Mouse (Mus musculus): ENCODE data around the gene Aldh1l1. TPM values are rescaled to one million over a fixed set of nuclear protein-coding genes. Genes with fewer than 3 reads are reported as not detected.

Aldh1l1 gene
- total and polyA plus RNA-seq, 3 experiments = 0.04 to 0.14 TPM; not detected in 1

- Histone ChIP-seq H3K79me2 (ENCODE audit: control insufficient read depth, insufficient read depth, low read length, poor library complexity) (no peaks in the 10 kb centered on the region), H3K27ac (ENCODE audit: control insufficient read depth, low read depth, low read length) (no peak overlapping the region), H3K4me1 (ENCODE audit: control insufficient read depth in 1 of 2, insufficient read depth in 2 of 2, low read length in 2 of 2) (no peaks in the 10 kb centered on the region), H3K27me3 (ENCODE audit: control insufficient read depth in 1 of 2, insufficient read depth in 2 of 2, low read length in 2 of 2) (no peaks in the 10 kb centered on the region; a peak in 1 of 4 replicates), H3K36me3 (ENCODE audit: control insufficient read depth in 1 of 2, insufficient read depth in 2 of 2, low read length in 2 of 2) (no peaks in the 10 kb centered on the region), H3K9ac (ENCODE audit: control insufficient read depth, low read depth, low read length, poor library complexity, severe bottlenecking) (no peak overlapping the region), H3K4me3 (ENCODE audit: control insufficient read depth in 1 of 2, insufficient read depth in 1 of 2, low read depth in 2 of 2, low read length in 2 of 2) (no peak overlapping the region), H3K9me3 (replicated peaks; ENCODE audit: insufficient read depth, low read length) (no peaks in the 10 kb centered on the region)
- TF ChIP-seq MXI1 (IDR thresholded peaks at IDR 0.05; ENCODE audit: low read depth, low read length) = no peak
- DNase-seq (ENCODE audit: low read depth, low spot score) = no peak
Measured at GRCm38 (mm10) chr6:90470947-90471541, 15.2 kb upstream of the Aldh1l1 start.

GRCm38 (mm10) chr6:90472079-90472478, 14.1 kb upstream of the Aldh1l1 start:
- H3K36me3 ChIP-seq (ENCODE audit: control insufficient read depth in 1 of 2, insufficient read depth in 2 of 2, low read length in 2 of 2) = no peaks in the 10 kb centered on the region
- H3K79me2 ChIP-seq (ENCODE audit: control insufficient read depth, insufficient read depth, low read length, poor library complexity) = no peaks in the 10 kb centered on the region
- no peak overlapping the region for H3K27ac ChIP-seq (ENCODE audit: control insufficient read depth, low read depth, low read length)
- no peaks in the 10 kb centered on the region for H3K4me1 ChIP-seq (ENCODE audit: control insufficient read depth in 1 of 2, insufficient read depth in 2 of 2, low read length in 2 of 2)
- TF ChIP-seq NELFE (IDR thresholded peaks at IDR 0.05; ENCODE audit: low read depth, low read length) (no peak), E2F4 (IDR thresholded peaks at IDR 0.05; ENCODE audit: borderline replicate concordance, low read depth, low read length) (no peak), MAX (IDR thresholded peaks at IDR 0.05; ENCODE audit: low read length) (no peak), ZKSCAN1 (IDR thresholded peaks at IDR 0.05; ENCODE audit: low read depth, low read length) (no peak), JUND (IDR thresholded peaks at IDR 0.05; ENCODE audit: low read depth, low read length) (no peak), SMC3 (IDR thresholded peaks at IDR 0.05; ENCODE audit: low read depth, low read length) (no peak), EP300 (IDR thresholded peaks at IDR 0.05; ENCODE audit: low read depth in 1 of 2, low read length in 2 of 2) (no peak)
- no peak overlapping the region for H3K9ac ChIP-seq (ENCODE audit: control insufficient read depth, low read depth, low read length, poor library complexity, severe bottlenecking)
- H3K9me3 ChIP-seq (replicated peaks; ENCODE audit: insufficient read depth, low read length) = no peaks in the 10 kb centered on the region
- no peak for DNase-seq (ENCODE audit: low read depth, low spot score)
- no peaks in the 10 kb centered on the region; a peak in 1 of 4 replicates for H3K27me3 ChIP-seq (ENCODE audit: control insufficient read depth in 1 of 2, insufficient read depth in 2 of 2, low read length in 2 of 2)
- no peak overlapping the region for H3K4me3 ChIP-seq (ENCODE audit: control insufficient read depth in 1 of 2, insufficient read depth in 1 of 2, low read depth in 2 of 2, low read length in 2 of 2)

GRCm38 (mm10) chr6:90472697-90473096, 13.5 kb upstream of the Aldh1l1 start:
- Histone ChIP-seq H3K9me3 (replicated peaks; ENCODE audit: insufficient read depth, low read length) (no peaks in the 10 kb centered on the region), H3K9ac (ENCODE audit: control insufficient read depth, low read depth, low read length, poor library complexity, severe bottlenecking) (no peak overlapping the region), H3K27ac (ENCODE audit: control insufficient read depth, low read depth, low read length) (no peak overlapping the region), H3K4me1 (ENCODE audit: control insufficient read depth in 1 of 2, insufficient read depth in 2 of 2, low read length in 2 of 2) (no peaks in the 10 kb centered on the region), H3K36me3 (ENCODE audit: control insufficient read depth in 1 of 2, insufficient read depth in 2 of 2, low read length in 2 of 2) (no peaks in the 10 kb centered on the region), H3K79me2 (ENCODE audit: control insufficient read depth, insufficient read depth, low read length, poor library complexity) (no peaks in the 10 kb centered on the region), H3K4me3 (ENCODE audit: control insufficient read depth in 1 of 2, insufficient read depth in 1 of 2, low read depth in 2 of 2, low read length in 2 of 2) (no peak overlapping the region), H3K27me3 (ENCODE audit: control insufficient read depth in 1 of 2, insufficient read depth in 2 of 2, low read length in 2 of 2) (no peaks in the 10 kb centered on the region; a peak in 2 of 4 replicates)
- no peak for DNase-seq (ENCODE audit: low read depth, low spot score)
- TF ChIP-seq POLR2A (IDR thresholded peaks at IDR 0.05; ENCODE audit: control insufficient read depth in 1 of 2, insufficient read depth in 1 of 2, low read depth in 1 of 2, low read length in 2 of 2, poor library complexity in 1 of 2) (no peak), MEF2A (IDR thresholded peaks at IDR 0.05; ENCODE audit: extremely low read depth, insufficient replicate concordance, low read depth, low read length, poor library complexity, severe bottlenecking) (no peak), TCF12 (IDR thresholded peaks at IDR 0.05; ENCODE audit: low read depth, low read length) (no peak), USF2 (IDR thresholded peaks at IDR 0.05; ENCODE audit: borderline replicate concordance in 1 of 2, insufficient read depth in 1 of 2, low read depth in 1 of 2, low read length in 2 of 2) (no peak), RAD21 (IDR thresholded peaks at IDR 0.05; ENCODE audit: low read depth, low read length) (no peak), MAZ (IDR thresholded peaks at IDR 0.05; ENCODE audit: low read depth, low read length) (no peak), CTCF (IDR thresholded peaks at IDR 0.05 in 2 of 3, conservative IDR thresholded peaks at IDR 0.05 in 1 of 3; ENCODE audit: control insufficient read depth in 1 of 3, insufficient read depth in 1 of 3, low read depth in 2 of 3, low read length in 3 of 3, poor library complexity in 1 of 3, severe bottlenecking in 1 of 3) (no peak), ELF1 (IDR thresholded peaks at IDR 0.05; ENCODE audit: low read depth, low read length) (no peak), MYC (IDR thresholded peaks at IDR 0.05; ENCODE audit: low read depth, low read length) (no peak)
